Mouse (Mus musculus) gastrocnemius, postnatal 10 days (tissue): Measurements from ENCODE around the gene Cypt12. TPM values are rescaled to one million over a fixed set of nuclear protein-coding genes. Genes with fewer than 3 reads are reported as not detected.

Experiments
- DNase-seq: peaks from one replicate; pipeline ENCODE4 v3.0.0; 2021; ENCODE audit warnings: mixed read lengths
- long read RNA-seq, 2 experiments: library from polyadenylated mRNA; stranded (forward); transcript quantifications; one replicate each; pipeline ENCODE4 v2.0.0; 2021
- total RNA-seq, 2 experiments: library from RNA; stranded (reverse); gene quantifications; 2 replicates each; pipeline ENCODE4 v1.2.3; 2021

The Cypt12 gene
- total RNA-seq = not detected
- long read RNA-seq, experiment 1 = 0 reads
- long read RNA-seq, experiment 2 = 0 reads

GRCm38 (mm10) chr3:17948299-17948698 lies at the start of gene Cypt12:
Cypt12 (plus strand) TSS chr3:17948410.
- DNase-seq = no peak

- no peak for DNase-seq
Measured at GRCm38 (mm10) chr3:17913796-17914195, 34.4 kb upstream of the Cypt12 start.

GRCm38 (mm10) chr3:17940206-17940605 lies 8.0 kb upstream of the Cypt12 start:
- DNase-seq = no peak
